Mouse (Mus musculus) thymus, adult 2 months (tissue): ENCODE data around the gene Fbxo6.

Experiments used
- CTCF ChIP-seq: fragments of 200-500 bp; IDR thresholded peaks from 2 replicates; pipeline ENCODE4 v1.5.1; 2012; ENCODE audit warnings: mild to moderate bottlenecking, control low read depth, low read length, moderate library complexity, borderline replicate concordance; ENCODE audit not compliant: control insufficient read depth, poor library complexity, insufficient read depth; ENCODE audit errors: extremely low read depth
- POLR2A ChIP-seq: fragments of 200-500 bp; IDR thresholded peaks from 2 replicates; pipeline ENCODE4 v1.6.1; 2012; ENCODE audit warnings: mild to moderate bottlenecking, low read length, control low read depth, moderate library complexity; ENCODE audit not compliant: control insufficient read depth, poor library complexity, insufficient read depth; ENCODE audit errors: extremely low read depth

DNA sequence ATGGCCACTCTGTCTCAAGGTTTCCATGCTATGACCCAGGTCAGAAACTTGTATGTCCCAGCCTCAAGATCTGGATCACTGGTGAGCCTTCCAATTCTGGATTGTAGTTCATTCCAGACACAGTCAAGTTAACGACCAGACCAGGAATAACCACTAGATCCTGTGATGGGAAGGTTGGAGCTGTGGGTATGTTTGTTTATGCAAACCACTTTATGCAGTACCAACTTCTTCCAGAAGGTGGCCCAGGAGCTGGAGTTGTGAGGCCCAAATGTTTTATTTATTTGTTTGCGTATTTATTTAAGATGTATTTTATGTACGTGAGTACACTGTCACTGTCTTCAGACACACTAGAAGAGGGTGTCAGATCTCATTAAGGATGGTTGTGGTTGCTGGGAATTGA, 3.0 kb upstream of the Fbxo6 start:
- TF ChIP-seq CTCF (no peak), POLR2A (no peak)
